Mouse (Mus musculus) intestine, embryonic 14.5 days (tissue): ENCODE data around the gene Myom3. TPM values are rescaled to one million over a fixed set of nuclear protein-coding genes. Genes with fewer than 3 reads are reported as not detected.

Experiments
- ATAC-seq: fragments of 200-750 bp; cut with Nextera tagmentation; replicated peaks from 2 replicates; pipeline ENCODE4 v1.8.0; 2017; ENCODE audit warnings: low read depth, moderate number of reproducible peaks, moderate TSS enrichment, moderate library complexity; ENCODE audit not compliant: low FRiP score, low TSS enrichment
- DNase-seq: peaks from one replicate; pipeline ENCODE4 v3.0.0-alpha.2; 2018; ENCODE audit warnings: low spot score
- H3K27ac ChIP-seq: fragments of 300-500 bp; sonication (generic); 2 replicates; pipeline ENCODE4 v1.5.1; 2014; ENCODE audit warnings: low read depth, mild to moderate bottlenecking, control low read depth
- H3K27me3 ChIP-seq: fragments of 300-500 bp; sonication (generic); replicated peaks from 2 replicates; pipeline ENCODE4 v1.6.1; 2014; ENCODE audit warnings: low read length, control low read depth; ENCODE audit not compliant: control insufficient read depth, insufficient read depth
- H3K36me3 ChIP-seq: fragments of 300-500 bp; sonication (generic); 2 replicates; pipeline ENCODE4 v1.6.1; 2014; ENCODE audit warnings: low read length, control low read depth; ENCODE audit not compliant: control insufficient read depth, insufficient read depth
- H3K4me1 ChIP-seq: fragments of 300-500 bp; sonication (generic); replicated peaks from 2 replicates; pipeline ENCODE4 v1.6.1; 2014; ENCODE audit warnings: low read length, control low read depth, mixed read lengths; ENCODE audit not compliant: control insufficient read depth, insufficient read depth
- H3K4me2 ChIP-seq: fragments of 300-500 bp; sonication (generic); 2 replicates; pipeline ENCODE4 v1.6.1; 2014; ENCODE audit warnings: low read length
- H3K4me3 ChIP-seq: fragments of 300-500 bp; sonication (generic); 2 replicates; pipeline ENCODE4 v1.5.1; 2014; ENCODE audit warnings: low read depth, low read length, control low read depth, mixed read lengths
- H3K9ac ChIP-seq: fragments of 300-500 bp; sonication (generic); 2 replicates; pipeline ENCODE4 v1.6.1; 2014; ENCODE audit warnings: mild to moderate bottlenecking, low read length
- H3K9me3 ChIP-seq: fragments of 300-500 bp; sonication (generic); 2 replicates; pipeline ENCODE4 v1.6.1; 2016; ENCODE audit warnings: low read length, control low read depth; ENCODE audit not compliant: control insufficient read depth
- WGBS: fragments of 180-500 bp; shearing (Covaris S2); extraction: QIAGEN DNeasy Blood & Tissue Kit; methylation state at CpG from one replicate; pipeline ENCODE4 v1.1.7; 2014; 5-methylcytosine and 5-hydroxymethylcytosine counted together
- polyA plus RNA-seq: library from polyadenylated mRNA; unstranded; fragments of >200 nt; fragmentation: Nextera tagmentation; extraction: Ambion mirVana; gene quantifications from 2 replicates; pipeline ENCODE4 v1.2.1, GENCODE M21; 2014

Myom3 gene
- polyA plus RNA-seq, 1 experiment from 2014 or later = 0.51 TPM

DNA sequence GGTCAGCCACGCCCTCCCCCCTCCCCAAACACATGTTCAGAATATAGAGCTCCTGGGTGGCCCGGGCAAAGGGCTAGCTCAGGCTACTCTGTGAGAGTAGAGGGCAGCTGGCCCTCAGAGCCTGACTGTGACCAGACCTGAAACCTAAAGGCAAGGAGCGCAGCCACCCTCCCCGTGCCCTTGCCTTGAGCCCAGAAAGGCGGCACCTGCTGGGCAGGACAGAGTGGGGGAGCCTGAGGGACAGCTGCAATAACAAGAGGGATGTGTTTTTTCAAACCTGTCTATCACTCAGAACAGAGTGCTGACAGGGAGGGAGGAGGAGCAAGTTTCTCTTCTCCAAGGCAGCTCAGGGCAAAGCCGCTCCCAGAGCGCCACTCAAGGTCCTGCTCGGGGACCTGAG, 15.0 kb downstream of the Myom3 start:
- Histone ChIP-seq H3K27me3 (no peaks in the 10 kb centered on the region), H3K4me1 (no peaks in the 10 kb centered on the region), H3K36me3 (no peaks in the 10 kb centered on the region), H3K9me3 (no peaks in the 10 kb centered on the region), H3K9ac (no peak overlapping the region), H3K4me2 (no peak overlapping the region), H3K27ac (no peak overlapping the region), H3K4me3 (no peak overlapping the region)
- ATAC-seq (no peak), DNase-seq (no peak)
- WGBS = 68% methylated on average over 8 of the region's 8 CpGs

DNA sequence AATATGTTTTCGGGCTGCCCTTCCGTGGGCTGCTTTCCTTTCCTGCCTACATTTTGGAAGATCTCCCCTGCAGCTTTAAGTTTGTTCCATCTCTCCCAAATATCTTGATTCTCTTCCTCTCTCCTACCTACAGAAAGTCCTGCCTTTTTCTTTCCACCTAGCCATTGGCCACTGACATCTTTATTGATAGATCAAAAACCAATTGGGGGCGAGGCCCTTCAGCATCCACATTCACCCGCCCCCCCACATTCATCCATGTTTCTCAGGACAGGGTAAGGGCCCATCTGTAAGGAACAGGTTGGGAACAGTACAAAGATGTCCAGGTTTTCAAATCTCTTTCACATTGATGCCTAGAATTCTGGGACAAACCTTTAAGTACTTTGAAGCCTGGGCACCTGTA, 17.3 kb downstream of the Myom3 start:
- DNase-seq = no peak
- no peak for ATAC-seq
- Histone ChIP-seq H3K4me1 (no peaks in the 10 kb centered on the region), H3K36me3 (no peaks in the 10 kb centered on the region), H3K9me3 (no peaks in the 10 kb centered on the region), H3K4me3 (no peak overlapping the region), H3K27me3 (no peaks in the 10 kb centered on the region), H3K9ac (no peak overlapping the region), H3K4me2 (no peak overlapping the region), H3K27ac (no peak overlapping the region)
- 93% methylated on average over 4 of the region's 4 CpGs for WGBS

- Histone ChIP-seq H3K4me2 (no peak overlapping the region), H3K36me3 (no peaks in the 10 kb centered on the region), H3K27ac (no peak overlapping the region), H3K27me3 (no peaks in the 10 kb centered on the region), H3K9ac (no peak overlapping the region), H3K9me3 (no peaks in the 10 kb centered on the region), H3K4me1 (no peaks in the 10 kb centered on the region), H3K4me3 (no peak overlapping the region)
- DNase-seq = no peak
- 72% methylated on average over 9 of the region's 9 CpGs for WGBS
- no peak for ATAC-seq
These were observed 20.1 kb downstream of the Myom3 start for GRCm38 (mm10) chr4:135779661-135780060.

DNA sequence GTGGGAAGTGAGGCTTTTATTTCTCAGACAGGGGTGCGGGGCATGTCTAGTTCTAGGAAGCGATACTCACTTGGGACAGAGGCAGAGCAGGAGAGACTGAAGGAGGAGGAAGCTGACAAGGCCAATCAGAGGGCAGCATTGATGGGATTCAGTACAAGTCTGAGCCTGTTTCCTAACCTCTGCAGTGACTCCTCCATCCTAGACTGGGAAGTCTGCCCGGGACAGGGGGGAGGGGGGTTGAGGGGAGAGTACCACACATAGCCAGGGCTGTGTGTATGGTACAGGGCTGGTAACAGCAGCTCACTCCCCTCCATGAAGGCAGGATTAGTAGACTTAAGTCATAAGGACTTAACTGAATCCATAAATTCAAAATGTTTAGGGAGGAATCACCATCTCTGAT, 20.7 kb downstream of the Myom3 start:
- H3K4me1 ChIP-seq = no peaks in the 10 kb centered on the region
- H3K4me3 ChIP-seq = no peak overlapping the region
- H3K27ac ChIP-seq = no peak overlapping the region
- H3K9me3 ChIP-seq = no peaks in the 10 kb centered on the region
- no peak overlapping the region for H3K9ac ChIP-seq
- DNase-seq (no peak), ATAC-seq (0 out of 2 replicates have a peak, but pooled peaks have one; percentile 50)
- no peak overlapping the region for H3K4me2 ChIP-seq
- no peaks in the 10 kb centered on the region for H3K27me3 ChIP-seq
- 56% methylated on average over 3 of the region's 3 CpGs for WGBS
- H3K36me3 ChIP-seq = no peaks in the 10 kb centered on the region

- 87% methylated on average over 5 of the region's 5 CpGs for WGBS
- DNase-seq (no peak), ATAC-seq (no peak)
- H3K27me3 ChIP-seq = no peaks in the 10 kb centered on the region
- no peaks in the 10 kb centered on the region for H3K9me3 ChIP-seq
- H3K4me3 ChIP-seq = no peak overlapping the region
- no peak overlapping the region for H3K4me2 ChIP-seq
- no peaks in the 10 kb centered on the region for H3K36me3 ChIP-seq
- H3K9ac ChIP-seq = no peak overlapping the region
- H3K4me1 ChIP-seq = no peaks in the 10 kb centered on the region
- H3K27ac ChIP-seq = no peak overlapping the region
These were observed 21.8 kb downstream of the Myom3 start for GRCm38 (mm10) chr4:135781304-135781703.

GRCm38 (mm10) chr4:135786581-135786980, 27.1 kb downstream of the Myom3 start:
- Histone ChIP-seq H3K4me3 (no peak overlapping the region), H3K9me3 (no peaks in the 10 kb centered on the region), H3K4me2 (no peak overlapping the region), H3K36me3 (no peaks in the 10 kb centered on the region), H3K9ac (no peak overlapping the region), H3K4me1 (no peaks in the 10 kb centered on the region), H3K27ac (no peak overlapping the region), H3K27me3 (no peaks in the 10 kb centered on the region)
- no peak for DNase-seq
- 78% methylated on average over 5 of the region's 5 CpGs for WGBS
- ATAC-seq = no peak

DNA sequence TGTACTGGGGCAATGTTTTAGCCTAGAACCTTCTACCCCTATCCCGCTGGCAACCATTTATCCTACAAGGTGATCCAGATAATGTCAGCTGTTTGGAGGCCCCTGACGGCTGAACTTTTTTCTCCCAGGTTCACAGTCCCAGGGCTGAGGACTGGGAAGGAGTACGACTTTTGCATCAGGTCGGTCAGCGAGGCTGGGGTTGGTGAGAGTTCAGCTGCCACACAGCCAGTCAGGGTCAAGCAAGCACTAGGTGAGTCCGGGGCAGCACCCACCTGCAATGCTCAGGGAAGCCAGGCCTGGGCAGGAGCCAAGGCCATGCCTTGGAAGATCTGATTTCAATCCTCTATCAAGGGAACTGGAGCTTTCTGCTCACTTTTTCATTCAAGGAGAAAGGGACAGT, 27.8 kb downstream of the Myom3 start:
- no peaks in the 10 kb centered on the region for H3K4me1 ChIP-seq
- no peak for ATAC-seq
- 78% methylated on average over 6 of the region's 6 CpGs for WGBS

GRCm38 (mm10) chr4:135789135-135789534, 29.6 kb downstream of the Myom3 start:
- no peak overlapping the region for H3K4me2 ChIP-seq
- H3K27ac ChIP-seq = no peak overlapping the region
- H3K9ac ChIP-seq = no peak overlapping the region
- H3K27me3 ChIP-seq = no peaks in the 10 kb centered on the region
- WGBS = 69% methylated on average over 2 of the region's 2 CpGs
- H3K4me3 ChIP-seq = no peak overlapping the region
- no peaks in the 10 kb centered on the region for H3K9me3 ChIP-seq
- H3K4me1 ChIP-seq = no peaks in the 10 kb centered on the region
- no peak for DNase-seq
- no peaks in the 10 kb centered on the region for H3K36me3 ChIP-seq
- no peak for ATAC-seq

More for the DNA sequence above, 27.8 kb downstream of the Myom3 start:
- no peak for DNase-seq
- Histone ChIP-seq H3K9me3 (no peaks in the 10 kb centered on the region), H3K4me2 (no peak overlapping the region), H3K36me3 (no peaks in the 10 kb centered on the region), H3K27ac (no peak overlapping the region), H3K9ac (no peak overlapping the region), H3K27me3 (no peaks in the 10 kb centered on the region), H3K4me3 (no peak overlapping the region)

GRCm38 (mm10) chr4:135792821-135793220, 33.3 kb downstream of the Myom3 start:
- Histone ChIP-seq H3K9ac (no peak overlapping the region), H3K27ac (no peak overlapping the region), H3K4me2 (no peak overlapping the region), H3K27me3 (no peaks in the 10 kb centered on the region), H3K4me3 (no peak overlapping the region), H3K36me3 (no peaks in the 10 kb centered on the region), H3K9me3 (no peaks in the 10 kb centered on the region), H3K4me1 (0 out of 2 replicates have a peak, but pooled peaks cover 1% of the 10 kb centered on the region)
- no peak for ATAC-seq
- DNase-seq = no peak
- WGBS = 90% methylated on average over 5 of the region's 5 CpGs
